7 mouse cellular contexts compared by ENCODE assay signal in the genomic region with DNA sequence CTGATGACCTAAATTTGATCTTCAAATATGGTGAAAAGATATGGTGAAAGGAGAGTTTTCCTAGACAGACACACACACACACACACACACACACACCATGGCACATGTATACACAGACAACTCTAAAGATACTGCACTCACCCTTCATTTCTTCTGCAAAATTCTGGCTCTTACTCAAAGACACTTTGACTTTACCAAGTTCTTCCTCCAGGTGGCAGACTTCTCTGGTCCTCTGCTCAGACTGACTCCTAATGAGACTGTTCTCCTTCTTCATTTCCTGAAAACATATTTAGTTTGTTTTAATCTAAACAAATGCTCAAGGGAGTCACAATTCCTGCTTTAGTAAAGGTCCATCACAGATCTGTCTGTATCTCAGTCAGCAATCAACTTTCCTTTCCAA. TPM values are rescaled to one million over a fixed set of nuclear protein-coding genes. Genes with fewer than 3 reads are reported as not detected.
DNase-seq lines count a peak whose midpoint lies in the region; ATAC-seq and TF ChIP-seq lines count a peak whose summit lies in the region.

No protein-coding gene starts in this region.

- H3K4me1 ChIP-seq in kidney, embryonic 14.5 days (ENCODE audit: control insufficient read depth, insufficient read depth, low read length) = no peaks in the 10 kb centered on the region
- H3K4me1 ChIP-seq in liver, embryonic 14.5 days (replicated peaks; ENCODE audit: control insufficient read depth in 2 of 2, insufficient read depth in 2 of 2, low read length in 1 of 2) = no peaks in the 10 kb centered on the region

- no peak for TF ChIP-seq EP300 in liver, embryonic 14.5 days (IDR thresholded peaks at IDR 0.05; ENCODE audit: low read depth)

- no peak for ATAC-seq in kidney, embryonic 14.5 days (ENCODE audit: low FRiP score, low TSS enrichment)
- peak; percentile 76 for ATAC-seq in common myeloid progenitor, adult 5-6 weeks (replicated peaks; ENCODE audit: low read depth, poor library complexity, severe bottlenecking)
- no peak for ATAC-seq in liver, embryonic 14.5 days (ENCODE audit: insufficient read depth)

- no peaks in the 10 kb centered on the region for H3K27me3 ChIP-seq in kidney, embryonic 14.5 days (ENCODE audit: control insufficient read depth, insufficient read depth, low read length)
- H3K27me3 ChIP-seq in liver, embryonic 14.5 days (ENCODE audit: control insufficient read depth, insufficient read depth, low read length) = no peaks in the 10 kb centered on the region

- DNase-seq in kidney, adult 9 months = peak; percentile 52
- DNase-seq in CD4-positive helper T cell, adult 2 months (ENCODE audit: low read depth, low spot score) = peak; percentile 47
- DNase-seq in ES-CJ7 (ENCODE audit: low read depth, low spot score) = peak; percentile 52
- peak in 1 of 3 experiments; percentile 14 for DNase-seq in liver, embryonic 14.5 days (ENCODE audit: low read depth in 3 of 3, low spot score in 3 of 3)
- no peak for DNase-seq in right cerebral cortex, postnatal 14 days

- no peak overlapping the region for H3K4me2 ChIP-seq in kidney, embryonic 14.5 days (replicated peaks; ENCODE audit: low read depth, low read length)
- H3K4me2 ChIP-seq in liver, embryonic 14.5 days (ENCODE audit: low read depth) = no peak overlapping the region

- no peaks in the 10 kb centered on the region for H3K9me3 ChIP-seq in kidney, embryonic 14.5 days (ENCODE audit: control insufficient read depth, low read length)
- H3K9me3 ChIP-seq in liver, embryonic 14.5 days (ENCODE audit: control insufficient read depth, low read length) = no peaks in the 10 kb centered on the region

- no peak overlapping the region for H3K9ac ChIP-seq in kidney, embryonic 14.5 days (ENCODE audit: low read depth, low read length)
- no peak overlapping the region for H3K9ac ChIP-seq in liver, embryonic 14.5 days (replicated peaks)

- no peak overlapping the region for H3K27ac ChIP-seq in kidney, embryonic 14.5 days (ENCODE audit: low read depth, low read length)
- H3K27ac ChIP-seq in liver, embryonic 14.5 days = no peak overlapping the region

- peaks cover 56% of the 10 kb centered on the region for H3K36me3 ChIP-seq in kidney, embryonic 14.5 days (ENCODE audit: control insufficient read depth, insufficient read depth, low read length)
- H3K36me3 ChIP-seq in liver, embryonic 14.5 days (replicated peaks; ENCODE audit: control insufficient read depth, insufficient read depth, low read depth) = peaks cover 60% of the 10 kb centered on the region

- no peak overlapping the region for H3K4me3 ChIP-seq in kidney, embryonic 14.5 days (ENCODE audit: low read length)
- H3K4me3 ChIP-seq in liver, embryonic 14.5 days (ENCODE audit: insufficient read depth in 1 of 2, low read depth in 2 of 2, low read length in 2 of 2) = no peak overlapping the region

- peak; percentile 43; the same call in 1 of the 2 replicates for TF ChIP-seq CTCF in liver, embryonic 14.5 days (IDR thresholded peaks at IDR 0.05; ENCODE audit: low read depth)

RNA-seq across cellular contexts. Expression of a gene that starts 26.0 kb away (rescaled TPM):
- 87.3 and 98.8 TPM in 2 replicates for polyA plus RNA-seq in kidney, embryonic 14.5 days (2014; fragmentation: Nextera tagmentation; extraction: Ambion mirVana)
- 54.4 and 83.6 TPM in 2 replicates for total RNA-seq in common myeloid progenitor, adult 5-6 weeks (2017)
- 5.0 and 12.0 TPM in 2 replicates for polyA plus RNA-seq in liver, embryonic 14.5 days (2012; rRNA removed)
- 43.2 and 45.4 TPM in 2 replicates for polyA plus RNA-seq in liver, embryonic 14.5 days (2014; fragmentation: Nextera tagmentation; extraction: Ambion mirVana)
